Mouse (Mus musculus): ENCODE measurements around the gene Kdm8. TPM values are rescaled to one million over a fixed set of nuclear protein-coding genes. Genes with fewer than 3 reads are reported as not detected.
A peak's percentile ranks its signal among the peaks of the same experiment; 100 is the strongest.

The Kdm8 gene
- polyA plus RNA-seq, 1 experiment from 2014 or later: 14.9 TPM

GRCm38 (mm10) chr7:125453671-125454070, 9.2 kb downstream of the Kdm8 start:
- no peaks in the 10 kb centered on the region for H3K9me3 ChIP-seq (ENCODE audit: low read depth, low read length)
- ATAC-seq (ENCODE audit: insufficient read depth): no peak
- WGBS: 96% methylated on average over 4 of the region's 4 CpGs

GRCm38 (mm10) chr7:125462200-125462599, 17.7 kb downstream of the Kdm8 start:
- Histone ChIP-seq H3K4me2 (no peak overlapping the region), H3K4me3 (ENCODE audit: low read depth, low read length) (no peak overlapping the region), H3K27me3 (ENCODE audit: insufficient read depth, low read length) (no peaks in the 10 kb centered on the region), H3K4me1 (ENCODE audit: insufficient read depth) (no peaks in the 10 kb centered on the region), H3K9ac (no peak overlapping the region), H3K9me3 (ENCODE audit: low read depth, low read length) (no peaks in the 10 kb centered on the region), H3K27ac (ENCODE audit: low read depth) (no peak overlapping the region), H3K36me3 (ENCODE audit: insufficient read depth) (peaks cover 46% of the 10 kb centered on the region)
- ATAC-seq (ENCODE audit: insufficient read depth) (no peak), DNase-seq (no peak)
- no peak for TF ChIP-seq CTCF (IDR thresholded peaks at IDR 0.05; ENCODE audit: low read depth)
- WGBS: 66% methylated on average over 2 of the region's 2 CpGs

More at GRCm38 (mm10) chr7:125453671-125454070, 9.2 kb downstream of the Kdm8 start:
- no peak overlapping the region for H3K4me3 ChIP-seq (ENCODE audit: low read depth, low read length)
- no peak for DNase-seq
- H3K27ac ChIP-seq (ENCODE audit: low read depth): no peak overlapping the region
- peaks cover 30% of the 10 kb centered on the region for H3K36me3 ChIP-seq (ENCODE audit: insufficient read depth)
- no peak overlapping the region for H3K9ac ChIP-seq
- H3K27me3 ChIP-seq (ENCODE audit: insufficient read depth, low read length): no peaks in the 10 kb centered on the region
- TF ChIP-seq CTCF (IDR thresholded peaks at IDR 0.05; ENCODE audit: low read depth): no peak
- no peaks in the 10 kb centered on the region for H3K4me1 ChIP-seq (ENCODE audit: insufficient read depth)
- no peak overlapping the region for H3K4me2 ChIP-seq

GRCm38 (mm10) chr7:125469937-125470336, 25.5 kb downstream of the Kdm8 start:
- ATAC-seq (ENCODE audit: insufficient read depth) (peak; percentile 13; the same call in 1 of the 2 replicates), DNase-seq (peak; percentile 89)
- 24% methylated on average over 5 of the region's 5 CpGs for WGBS
- Histone ChIP-seq H3K4me3 (ENCODE audit: low read depth, low read length) (no peak overlapping the region), H3K9ac (no peak overlapping the region), H3K4me1 (ENCODE audit: insufficient read depth) (peaks cover 22% of the 10 kb centered on the region), H3K9me3 (ENCODE audit: low read depth, low read length) (no peaks in the 10 kb centered on the region), H3K36me3 (ENCODE audit: insufficient read depth) (peaks cover 73% of the 10 kb centered on the region), H3K27ac (ENCODE audit: low read depth) (no peak overlapping the region), H3K27me3 (ENCODE audit: insufficient read depth, low read length) (no peaks in the 10 kb centered on the region), H3K4me2 (no peak overlapping the region)
- peak; percentile 95 for TF ChIP-seq CTCF (IDR thresholded peaks at IDR 0.05; ENCODE audit: low read depth)

GRCm38 (mm10) chr7:125470901-125471300, 26.4 kb downstream of the Kdm8 start:
- no peaks in the 10 kb centered on the region for H3K27me3 ChIP-seq (ENCODE audit: insufficient read depth, low read length)
- no peak for TF ChIP-seq CTCF (IDR thresholded peaks at IDR 0.05; ENCODE audit: low read depth)
- WGBS: 82% methylated on average over 4 of the region's 4 CpGs

GRCm38 (mm10) chr7:125471991-125472741, 27.7 kb downstream of the Kdm8 start:
- ATAC-seq (ENCODE audit: insufficient read depth) (peak; percentile 72), DNase-seq (peak; percentile 94)
- Histone ChIP-seq H3K27me3 (ENCODE audit: insufficient read depth, low read length) (no peaks in the 10 kb centered on the region), H3K27ac (ENCODE audit: low read depth) (peak overlapping the region; percentile 96), H3K4me2 (0 out of 2 replicates have a peak overlapping the region, but pooled peaks have one; percentile 1), H3K4me1 (ENCODE audit: insufficient read depth) (peaks cover 38% of the 10 kb centered on the region), H3K9me3 (ENCODE audit: low read depth, low read length) (no peaks in the 10 kb centered on the region), H3K36me3 (ENCODE audit: insufficient read depth) (peaks cover 55% of the 10 kb centered on the region), H3K4me3 (ENCODE audit: low read depth, low read length) (no peak overlapping the region), H3K9ac (no peak overlapping the region)
- TF ChIP-seq CTCF (IDR thresholded peaks at IDR 0.05; ENCODE audit: low read depth): peak; percentile 92
- 14% methylated on average over 13 of the region's 13 CpGs for WGBS

More at GRCm38 (mm10) chr7:125470901-125471300, 26.4 kb downstream of the Kdm8 start:
- Histone ChIP-seq H3K4me2 (no peak overlapping the region), H3K4me1 (ENCODE audit: insufficient read depth) (peaks cover 29% of the 10 kb centered on the region), H3K27ac (ENCODE audit: low read depth) (no peak overlapping the region; the same call in 1 of the 2 replicates), H3K4me3 (ENCODE audit: low read depth, low read length) (no peak overlapping the region), H3K36me3 (ENCODE audit: insufficient read depth) (peaks cover 66% of the 10 kb centered on the region), H3K9ac (no peak overlapping the region), H3K9me3 (ENCODE audit: low read depth, low read length) (no peaks in the 10 kb centered on the region)
- DNase-seq (no peak), ATAC-seq (ENCODE audit: insufficient read depth) (no peak)

GRCm38 (mm10) chr7:125474535-125474934, 30.1 kb downstream of the Kdm8 start:
- Histone ChIP-seq H3K4me1 (ENCODE audit: insufficient read depth) (peaks cover 46% of the 10 kb centered on the region), H3K4me3 (ENCODE audit: low read depth, low read length) (no peak overlapping the region)
- 54% methylated on average over 4 of the region's 4 CpGs for WGBS

GRCm38 (mm10) chr7:125475601-125476251, 31.2 kb downstream of the Kdm8 start:
- Histone ChIP-seq H3K9ac (no peak overlapping the region), H3K27me3 (ENCODE audit: insufficient read depth, low read length) (no peaks in the 10 kb centered on the region), H3K9me3 (ENCODE audit: low read depth, low read length) (no peaks in the 10 kb centered on the region), H3K4me2 (peak overlapping the region; percentile 26; the same call in 1 of the 2 replicates), H3K36me3 (ENCODE audit: insufficient read depth) (peaks cover 39% of the 10 kb centered on the region), H3K4me3 (ENCODE audit: low read depth, low read length) (no peak overlapping the region), H3K27ac (ENCODE audit: low read depth) (peak overlapping the region; percentile 90), H3K4me1 (ENCODE audit: insufficient read depth) (peaks cover 46% of the 10 kb centered on the region)
- DNase-seq (peak; percentile 83), ATAC-seq (ENCODE audit: insufficient read depth) (peak; percentile 76)
- WGBS: 25% methylated on average over 11 of the region's 11 CpGs
- TF ChIP-seq CTCF (IDR thresholded peaks at IDR 0.05; ENCODE audit: low read depth): peak; percentile 31

More at GRCm38 (mm10) chr7:125474535-125474934, 30.1 kb downstream of the Kdm8 start:
- Histone ChIP-seq H3K27ac (ENCODE audit: low read depth) (peak overlapping the region; percentile 90; the same call in 1 of the 2 replicates), H3K27me3 (ENCODE audit: insufficient read depth, low read length) (no peaks in the 10 kb centered on the region), H3K9ac (no peak overlapping the region), H3K9me3 (ENCODE audit: low read depth, low read length) (no peaks in the 10 kb centered on the region), H3K36me3 (ENCODE audit: insufficient read depth) (peaks cover 41% of the 10 kb centered on the region), H3K4me2 (no peak overlapping the region)
- no peak for TF ChIP-seq CTCF (IDR thresholded peaks at IDR 0.05; ENCODE audit: low read depth)
- no peak for DNase-seq
- no peak for ATAC-seq (ENCODE audit: insufficient read depth)
